Mouse (Mus musculus) neural tube, embryonic 13.5 days (tissue): ENCODE measurements around the gene Cyct. TPM values are rescaled to one million over a fixed set of nuclear protein-coding genes. Genes with fewer than 3 reads are reported as not detected.

ENCODE experiments used
- ATAC-seq: fragments of 200-750 bp; cut with Nextera tagmentation; 2 replicates; pipeline ENCODE4 v1.8.0; 2017; ENCODE audit warnings: low read depth, mild to moderate bottlenecking, moderate TSS enrichment, moderate library complexity
- H3K27ac ChIP-seq: fragments of 300-500 bp; sonication (generic); replicated peaks from 2 replicates; pipeline ENCODE4 v1.5.1; 2015; ENCODE audit warnings: moderate library complexity, mild to moderate bottlenecking, inconsistent platforms
- H3K27me3 ChIP-seq: fragments of 300-500 bp; sonication (generic); 2 replicates; pipeline ENCODE4 v1.6.1; 2015; ENCODE audit warnings: mild to moderate bottlenecking, inconsistent platforms
- H3K36me3 ChIP-seq: fragments of 300-500 bp; sonication (generic); 2 replicates; pipeline ENCODE4 v1.6.1; 2015; ENCODE audit warnings: mild to moderate bottlenecking, inconsistent platforms
- H3K4me1 ChIP-seq: fragments of 300-500 bp; sonication (generic); replicated peaks from 2 replicates; pipeline ENCODE4 v1.6.1; 2015; ENCODE audit warnings: inconsistent platforms
- H3K4me2 ChIP-seq: fragments of 300-500 bp; sonication (generic); 2 replicates; pipeline ENCODE4 v1.6.1; 2015; ENCODE audit warnings: inconsistent platforms, mild to moderate bottlenecking, moderate library complexity
- H3K4me3 ChIP-seq: fragments of 300-500 bp; sonication (generic); 2 replicates; pipeline ENCODE4 v1.5.1; 2015; ENCODE audit warnings: mild to moderate bottlenecking, inconsistent platforms
- H3K9ac ChIP-seq: fragments of 300-500 bp; sonication (generic); 2 replicates; pipeline ENCODE4 v1.6.1; 2015; ENCODE audit warnings: moderate library complexity, mild to moderate bottlenecking, inconsistent platforms
- H3K9me3 ChIP-seq: fragments of 300-500 bp; sonication (generic); 2 replicates; pipeline ENCODE4 v1.6.1; 2016; ENCODE audit warnings: inconsistent platforms
- WGBS: fragments of 180-500 bp; shearing (Covaris S2); methylation state at CpG from one replicate; pipeline ENCODE4 v1.1.7; 2015; 5-methylcytosine and 5-hydroxymethylcytosine counted together
- polyA plus RNA-seq: library from polyadenylated mRNA; unstranded; fragments of >200 nt; fragmentation: Nextera tagmentation; extraction: Ambion mirVana; gene quantifications from 2 replicates; pipeline ENCODE4 v1.2.1, GENCODE M21; 2015

Gene Cyct
- polyA plus RNA-seq, result not detected in 2 replicates

DNA sequence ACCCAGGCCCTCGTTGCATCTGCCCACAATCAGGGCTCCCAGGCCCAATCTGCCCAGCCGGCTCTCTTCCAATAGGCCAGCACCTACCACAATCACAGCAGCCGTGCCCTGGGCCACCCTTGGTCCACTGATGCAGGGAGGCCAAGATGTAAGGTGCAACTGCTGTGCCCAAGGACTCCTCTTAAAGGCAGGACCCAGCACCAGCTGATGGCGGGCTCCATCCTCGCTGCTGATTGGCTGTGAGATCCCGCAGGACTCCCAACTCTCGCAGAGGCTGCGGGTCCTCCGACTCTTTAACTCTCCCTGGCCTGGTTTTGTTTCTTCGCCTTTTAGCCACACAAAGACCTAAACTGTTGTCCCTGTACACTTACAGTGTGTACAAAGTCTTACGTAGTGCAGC, at the start of gene Cyct:
Gene Cyct, minus strand, starts transcription at position 225 of the 400 bp plus-strand sequence.
- no peaks in the 10 kb centered on the region for H3K27me3 ChIP-seq
- no peaks in the 10 kb centered on the region for H3K9me3 ChIP-seq
- no peak within 1 kb of the TSS for H3K4me2 ChIP-seq
- no peaks in the 10 kb centered on the region for H3K4me1 ChIP-seq
- no peaks in the 10 kb centered on the region for H3K36me3 ChIP-seq
- H3K4me3 ChIP-seq, result no peak within 1 kb of the TSS
- H3K27ac ChIP-seq, result no peak within 1 kb of the TSS
- 88% methylated on average over 11 of the region's 11 CpGs for WGBS
- ATAC-seq, result no peak
- H3K9ac ChIP-seq, result no peak within 1 kb of the TSS

GRCm38 (mm10) chr2:76409986-76410385, 49.7 kb upstream of the Cyct start:
- H3K9ac ChIP-seq, result no peak overlapping the region
- no peaks in the 10 kb centered on the region for H3K9me3 ChIP-seq
- H3K27me3 ChIP-seq, result no peaks in the 10 kb centered on the region
- no peak overlapping the region for H3K27ac ChIP-seq
- H3K4me2 ChIP-seq, result no peak overlapping the region
- H3K4me1 ChIP-seq, result peaks cover 11% of the 10 kb centered on the region
- no peak overlapping the region for H3K4me3 ChIP-seq
- WGBS, result 93% methylated on average over 2 of the region's 2 CpGs
- H3K36me3 ChIP-seq, result no peaks in the 10 kb centered on the region
- no peak for ATAC-seq

DNA sequence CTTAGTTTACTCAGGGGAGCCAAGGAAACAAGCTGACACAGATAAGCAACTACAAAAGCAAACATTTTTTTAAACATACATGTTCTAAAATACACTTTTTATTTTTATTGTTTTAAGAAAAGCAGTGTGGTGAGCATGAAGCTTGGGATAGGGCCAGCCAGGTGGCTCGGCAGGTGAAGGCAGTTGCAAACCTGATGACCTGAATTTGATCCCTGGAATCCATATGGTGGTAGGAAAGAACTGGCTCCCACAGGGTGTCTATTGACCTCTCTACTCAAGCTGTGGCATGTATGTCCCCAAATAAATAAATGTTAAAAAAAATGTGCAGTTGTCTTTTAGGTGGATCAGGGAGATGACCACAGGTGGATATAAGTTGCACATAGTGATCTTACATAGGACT, 49.3 kb upstream of the Cyct start:
- H3K36me3 ChIP-seq, result no peaks in the 10 kb centered on the region
- peaks cover 3% of the 10 kb centered on the region; the same call in 1 of the 2 replicates for H3K27me3 ChIP-seq
- no peak overlapping the region for H3K4me2 ChIP-seq
- H3K4me3 ChIP-seq, result no peak overlapping the region
- H3K9ac ChIP-seq, result no peak overlapping the region
- no peak for ATAC-seq
- no peaks in the 10 kb centered on the region for H3K9me3 ChIP-seq
- no peak overlapping the region for H3K27ac ChIP-seq
- WGBS, result 85% methylated on average over 1 of the region's 1 CpGs
- H3K4me1 ChIP-seq, result peaks cover 15% of the 10 kb centered on the region

GRCm38 (mm10) chr2:76406937-76407441, 46.7 kb upstream of the Cyct start:
- ATAC-seq, result peak; percentile 64
- Histone ChIP-seq H3K4me3 (peak overlapping the region; percentile 92), H3K9me3 (no peaks in the 10 kb centered on the region), H3K27ac (peak overlapping the region; percentile 96), H3K4me2 (peak overlapping the region; percentile 81), H3K9ac (peak overlapping the region; percentile 89), H3K36me3 (no peaks in the 10 kb centered on the region), H3K4me1 (peaks cover 20% of the 10 kb centered on the region), H3K27me3 (peaks cover 15% of the 10 kb centered on the region)
- under 1% methylated on average over 49 of the region's 49 CpGs for WGBS

GRCm38 (mm10) chr2:76406151-76406936, 46.1 kb upstream of the Cyct start, which contains the start of gene Osbpl6:
Osbpl6 (plus strand) TSS chr2:76406508.
- Histone ChIP-seq H3K9me3 (no peaks in the 10 kb centered on the region), H3K9ac (peak within 1 kb of the TSS; percentile 89), H3K27me3 (peaks cover 15% of the 10 kb centered on the region), H3K4me3 (peak within 1 kb of the TSS; percentile 92), H3K4me1 (peaks cover 20% of the 10 kb centered on the region), H3K36me3 (no peaks in the 10 kb centered on the region), H3K4me2 (peak within 1 kb of the TSS; percentile 81), H3K27ac (peak within 1 kb of the TSS; percentile 96)
- ATAC-seq, result peak; percentile 95
- WGBS, result under 1% methylated on average over 76 of the region's 89 CpGs

DNA sequence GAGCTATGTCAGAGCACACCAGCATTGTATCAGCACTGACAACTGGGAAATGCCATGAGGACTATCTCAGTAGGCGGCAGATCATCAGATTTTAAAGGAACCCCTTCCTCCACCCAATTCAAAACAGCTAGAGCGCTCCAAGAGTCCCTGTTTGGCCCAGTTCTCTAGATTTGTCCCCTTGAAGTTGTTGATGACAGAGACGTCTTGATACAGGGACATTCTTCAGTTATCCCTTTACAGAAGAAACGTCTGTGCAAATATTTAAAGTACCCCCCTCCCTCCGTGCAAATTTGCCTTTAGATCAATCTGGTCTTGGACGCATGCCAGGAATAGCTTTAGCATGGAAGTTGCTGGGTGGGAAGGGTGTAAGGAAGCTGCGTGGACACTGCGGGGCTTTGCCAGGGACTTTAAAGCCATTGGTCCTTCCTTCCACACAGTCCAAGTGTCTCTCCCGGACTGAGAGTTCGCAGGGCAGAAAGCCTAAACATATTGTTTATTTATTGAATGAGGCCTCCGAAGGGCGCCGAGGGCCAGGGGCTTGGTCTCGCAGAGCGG, 45.4 kb upstream of the Cyct start:
- Histone ChIP-seq H3K9me3 (no peaks in the 10 kb centered on the region), H3K27ac (peak overlapping the region; percentile 96), H3K36me3 (no peaks in the 10 kb centered on the region), H3K27me3 (peaks cover 15% of the 10 kb centered on the region), H3K9ac (peak overlapping the region; percentile 89), H3K4me1 (peaks cover 20% of the 10 kb centered on the region), H3K4me2 (peak overlapping the region; percentile 81), H3K4me3 (peak overlapping the region; percentile 92)
- WGBS, result 3% methylated on average over 15 of the region's 15 CpGs
- peak; percentile 64 for ATAC-seq

DNA sequence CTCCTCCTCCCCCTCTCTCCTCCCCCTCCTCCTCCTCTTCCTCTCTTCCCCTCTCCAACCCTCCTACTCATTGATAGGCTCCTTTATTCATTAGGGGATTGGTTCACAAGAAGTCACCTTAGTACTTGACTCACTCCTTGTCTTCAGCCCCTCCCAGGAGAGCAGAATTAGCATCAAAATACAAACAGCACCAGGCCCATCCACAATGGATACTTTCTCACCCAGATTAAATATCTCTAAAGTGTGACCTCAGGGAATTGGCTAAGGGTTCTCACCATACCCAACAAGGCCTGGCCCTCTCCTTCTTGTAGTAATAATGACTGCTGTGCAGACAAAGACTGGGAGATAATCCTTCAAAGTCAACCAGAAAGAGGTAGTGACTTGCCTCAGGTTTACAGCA, 39.9 kb upstream of the Cyct start:
- H3K4me2 ChIP-seq, result no peak overlapping the region
- H3K27ac ChIP-seq, result no peak overlapping the region
- H3K9me3 ChIP-seq, result no peaks in the 10 kb centered on the region
- H3K4me1 ChIP-seq, result peaks cover 11% of the 10 kb centered on the region
- no peaks in the 10 kb centered on the region for H3K36me3 ChIP-seq
- H3K4me3 ChIP-seq, result no peak overlapping the region
- ATAC-seq, result no peak
- peaks cover 15% of the 10 kb centered on the region for H3K27me3 ChIP-seq
- no peak overlapping the region for H3K9ac ChIP-seq

DNA sequence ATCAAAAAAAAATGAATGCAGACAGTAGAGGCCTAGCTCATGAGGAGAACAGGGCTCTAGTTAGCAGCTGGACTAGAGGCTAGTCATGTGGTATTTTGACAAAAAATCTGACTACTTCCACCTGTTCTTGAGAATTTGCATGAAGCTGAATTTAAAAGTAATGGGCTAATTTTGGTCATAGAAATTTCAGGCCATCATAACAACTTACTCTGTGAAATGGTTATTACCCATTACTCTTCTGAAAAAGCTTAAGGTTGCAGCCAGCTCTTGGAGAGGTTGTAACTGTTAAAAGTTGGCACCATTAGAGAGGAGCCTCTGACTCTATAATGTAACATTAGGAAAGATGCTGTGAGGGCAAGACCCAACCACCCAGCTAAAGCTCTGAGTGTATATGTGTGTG, 26.3 kb upstream of the Cyct start:
- peaks cover 52% of the 10 kb centered on the region for H3K36me3 ChIP-seq
- H3K9ac ChIP-seq, result no peak overlapping the region
- no peak overlapping the region for H3K27ac ChIP-seq
- H3K4me2 ChIP-seq, result no peak overlapping the region
- no peak overlapping the region for H3K4me3 ChIP-seq
- no peaks in the 10 kb centered on the region for H3K27me3 ChIP-seq
- no peaks in the 10 kb centered on the region for H3K4me1 ChIP-seq
- no peaks in the 10 kb centered on the region for H3K9me3 ChIP-seq
- no peak for ATAC-seq

DNA sequence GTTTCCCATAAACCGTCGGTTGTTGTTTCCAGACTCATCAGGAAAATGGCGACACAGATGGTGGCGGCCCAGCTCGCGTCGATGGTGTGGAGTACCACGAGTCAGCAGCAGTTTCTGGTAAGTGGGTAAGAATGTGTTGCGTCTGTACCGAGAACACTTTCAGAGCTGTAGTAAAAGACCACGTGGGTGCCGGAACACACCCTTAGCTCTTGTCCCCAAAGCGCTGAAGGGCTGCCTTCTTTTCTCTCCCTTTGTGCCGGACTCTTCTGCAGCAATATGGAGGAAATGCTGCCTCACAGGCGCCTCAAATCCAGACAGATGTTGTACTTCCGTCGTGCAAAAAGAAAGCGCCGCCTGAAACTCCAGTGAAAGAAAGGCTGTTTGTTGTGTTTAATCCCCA, 18.4 kb upstream of the Cyct start:
- Histone ChIP-seq H3K36me3 (peaks cover 85% of the 10 kb centered on the region), H3K27ac (no peak overlapping the region), H3K4me2 (no peak overlapping the region), H3K4me1 (no peaks in the 10 kb centered on the region), H3K4me3 (no peak overlapping the region), H3K9ac (no peak overlapping the region), H3K9me3 (no peaks in the 10 kb centered on the region), H3K27me3 (no peaks in the 10 kb centered on the region)
- 95% methylated on average over 19 of the region's 19 CpGs for WGBS
- no peak for ATAC-seq

GRCm38 (mm10) chr2:76374544-76375206, 14.4 kb upstream of the Cyct start:
- no peaks in the 10 kb centered on the region for H3K27me3 ChIP-seq
- H3K9me3 ChIP-seq, result no peaks in the 10 kb centered on the region
- H3K27ac ChIP-seq, result no peak overlapping the region
- peaks cover 70% of the 10 kb centered on the region for H3K36me3 ChIP-seq
- no peak overlapping the region for H3K4me2 ChIP-seq
- H3K4me3 ChIP-seq, result no peak overlapping the region
- H3K4me1 ChIP-seq, result peaks cover 14% of the 10 kb centered on the region
- no peak overlapping the region for H3K9ac ChIP-seq
- 90% methylated on average over 6 of the region's 6 CpGs for WGBS
- ATAC-seq, result no peak

DNA sequence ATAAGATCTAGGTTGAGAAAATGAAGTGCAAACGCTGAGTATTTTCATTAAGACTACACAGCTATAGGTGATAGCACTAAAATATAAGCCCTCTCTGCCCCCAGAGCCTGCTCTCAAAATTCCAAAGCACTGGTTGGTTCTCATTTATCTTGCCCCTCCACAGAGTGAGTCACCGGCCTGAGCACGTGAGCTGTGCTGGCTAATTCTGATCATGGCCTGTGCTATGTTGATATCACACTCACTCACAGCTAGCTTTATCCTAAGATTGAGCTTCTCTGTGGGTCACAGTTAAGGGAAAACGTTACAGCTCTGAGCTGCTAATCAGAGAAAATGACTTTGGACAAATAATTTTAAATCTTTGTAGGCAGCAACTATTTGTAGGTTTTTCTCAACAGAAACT, 12.0 kb upstream of the Cyct start:
- Histone ChIP-seq H3K9me3 (no peaks in the 10 kb centered on the region), H3K4me2 (no peak overlapping the region), H3K4me3 (no peak overlapping the region), H3K36me3 (peaks cover 47% of the 10 kb centered on the region), H3K27me3 (no peaks in the 10 kb centered on the region), H3K4me1 (peaks cover 14% of the 10 kb centered on the region), H3K27ac (no peak overlapping the region), H3K9ac (no peak overlapping the region)
- WGBS, result 94% methylated on average over 4 of the region's 4 CpGs
- no peak for ATAC-seq

DNA sequence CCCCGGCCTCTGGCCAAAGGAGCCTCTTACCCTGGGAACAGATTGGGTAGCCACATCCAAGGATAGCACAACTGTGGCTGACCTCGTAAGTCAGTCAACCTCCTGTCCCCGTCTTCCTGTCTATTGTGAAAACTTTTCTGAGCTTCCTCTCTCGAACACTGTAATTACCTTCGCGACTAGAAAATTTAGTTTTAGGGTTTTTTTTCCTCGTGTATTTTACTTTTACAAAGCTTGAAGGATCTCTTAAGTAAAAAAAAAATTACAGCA, 10.3 kb upstream of the Cyct start:
- Histone ChIP-seq H3K4me2 (peak overlapping the region; percentile 94), H3K27ac (no peak overlapping the region)
- WGBS, result 3% methylated on average over 7 of the region's 7 CpGs

More for the DNA sequence above, 10.3 kb upstream of the Cyct start:
- H3K9ac ChIP-seq, result peak overlapping the region; percentile 91
- H3K36me3 ChIP-seq, result peaks cover 36% of the 10 kb centered on the region
- peaks cover 14% of the 10 kb centered on the region for H3K4me1 ChIP-seq
- H3K9me3 ChIP-seq, result no peaks in the 10 kb centered on the region
- ATAC-seq, result no peak
- H3K27me3 ChIP-seq, result no peaks in the 10 kb centered on the region
- peak overlapping the region; percentile 85 for H3K4me3 ChIP-seq
